Mouse (Mus musculus): ENCODE measurements around the gene Krt1. TPM values are rescaled to one million over a fixed set of nuclear protein-coding genes. Genes with fewer than 3 reads are reported as not detected.

Gene Krt1
- not detected for total RNA-seq (2023)

GRCm38 (mm10) chr15:101850694-101851093 is at the start of gene Krt1:
Krt1 (minus strand) TSS chr15:101850794.

GRCm38 (mm10) chr15:101892820-101893219 is 42.2 kb upstream of the Krt1 start, which contains the start of gene Krt76:
Krt76 (minus strand) TSS chr15:101892920.

GRCm38 (mm10) chr15:101869431-101869830 is 18.8 kb upstream of the Krt1 start, which contains the start of gene Krt77:
Krt77 (minus strand) TSS chr15:101869705.

GRCm38 (mm10) chr15:101817875-101818274 is 32.7 kb downstream of the Krt1 start, which contains the start of gene Krt2:
Krt2 (minus strand) TSS chr15:101818169.

GRCm38 (mm10) chr15:101802296-101802835 is 48.2 kb downstream of the Krt1 start, which contains the start of gene Krt73:
Krt73 (minus strand) TSS chr15:101802346.

Other genes with a start within 250 kb of the Krt1 start
- not detected for gene Gm5414, start 222.6 kb downstream of the Krt1 start, total RNA-seq (2023)
- not detected for gene Gm5478, start 203.4 kb downstream of the Krt1 start, total RNA-seq (2023)
- gene Krt6b, start 170.5 kb downstream of the Krt1 start, total RNA-seq (2023), result not detected
- not detected for gene Krt6a, start 156.5 kb downstream of the Krt1 start, total RNA-seq (2023)
- gene Krt5, start 137.9 kb downstream of the Krt1 start, total RNA-seq (2023), result not detected
- gene Krt71, start 107.7 kb downstream of the Krt1 start, total RNA-seq (2023), result not detected
- gene Krt72, start 64.3 kb downstream of the Krt1 start, total RNA-seq (2023), result not detected
- gene Krt73, start 48.4 kb downstream of the Krt1 start, total RNA-seq (2023), result not detected
- gene Krt2, start 32.6 kb downstream of the Krt1 start, total RNA-seq (2023), result not detected
- gene Krt77, start 18.9 kb upstream of the Krt1 start, total RNA-seq (2023), result not detected
- gene Krt76, start 42.1 kb upstream of the Krt1 start, total RNA-seq (2023), result not detected
- 0.26 TPM for gene Krt4, start 73.9 kb upstream of the Krt1 start, total RNA-seq (2023)
- not detected for gene Krt79, start 89.5 kb upstream of the Krt1 start, total RNA-seq (2023)
- not detected for gene Krt78, start 103.5 kb upstream of the Krt1 start, total RNA-seq (2023)
- gene Krt8, start 153.7 kb upstream of the Krt1 start, total RNA-seq (2023), result not detected
- gene Krt18, start 177.4 kb upstream of the Krt1 start, total RNA-seq (2023), result not detected
- 235 TPM for gene Eif4b, start 223.0 kb upstream of the Krt1 start, total RNA-seq (2023)
- 2.1 TPM for gene Tns2, start 249.6 kb upstream of the Krt1 start, total RNA-seq (2023)